Mouse (Mus musculus): ENCODE measurements around the gene Nufip1.

DNA sequence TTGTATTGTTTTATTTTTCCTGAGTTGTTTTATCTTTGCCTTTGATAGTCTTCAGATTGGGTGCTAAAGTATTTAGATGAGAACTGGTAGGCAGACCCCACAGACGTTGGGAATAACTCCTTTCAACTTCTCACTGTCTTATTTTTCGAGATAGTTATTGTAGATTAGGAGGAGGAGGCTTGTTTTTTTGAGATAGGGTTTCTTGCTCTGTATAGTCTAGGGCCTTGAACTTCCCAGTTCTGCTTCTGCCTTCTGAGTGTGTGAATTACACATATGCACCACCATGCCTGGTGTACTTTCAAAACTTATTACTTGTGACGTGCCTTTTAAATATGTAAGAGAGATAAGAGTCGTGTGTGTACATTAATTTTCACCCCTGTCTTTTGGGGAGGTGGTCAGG is 17.5 kb downstream of the Nufip1 start:
- no peak for TF ChIP-seq CTCF (conservative IDR thresholded peaks at IDR 0.05; ENCODE audit: insufficient read depth, insufficient read length, low read depth, low read length)
- no peak for TF ChIP-seq POLR2A (IDR thresholded peaks at IDR 0.05; ENCODE audit: low read depth, low read length)

Data from kidney, adult 2 months (tissue).